Mouse (Mus musculus): ENCODE results near the gene Nr3c2. TPM values are rescaled to one million over a fixed set of nuclear protein-coding genes. Genes with fewer than 3 reads are reported as not detected.

Gene Nr3c2
- polyA plus RNA-seq, 1 experiment from 2014 or later, result 5.6 TPM

GRCm38 (mm10) chr8:77250094-77250493 is 350.9 kb downstream of the Nr3c2 start:
- no peak for ATAC-seq
- H3K9ac ChIP-seq, result no peak overlapping the region
- peaks cover 26% of the 10 kb centered on the region for H3K36me3 ChIP-seq
- no peak overlapping the region for H3K4me3 ChIP-seq (replicated peaks)
- no peak overlapping the region for H3K4me2 ChIP-seq (replicated peaks)
- no peaks in the 10 kb centered on the region for H3K9me3 ChIP-seq
- 89% methylated on average over 3 of the region's 3 CpGs for WGBS
- H3K4me1 ChIP-seq (replicated peaks), result no peaks in the 10 kb centered on the region
- no peak overlapping the region for H3K27ac ChIP-seq
- no peaks in the 10 kb centered on the region for H3K27me3 ChIP-seq (replicated peaks)

GRCm38 (mm10) chr8:77251134-77251533 is 351.9 kb downstream of the Nr3c2 start:
- Histone ChIP-seq H3K4me3 (replicated peaks) (no peak overlapping the region), H3K27me3 (replicated peaks) (no peaks in the 10 kb centered on the region), H3K9ac (no peak overlapping the region), H3K9me3 (no peaks in the 10 kb centered on the region), H3K36me3 (peaks cover 26% of the 10 kb centered on the region), H3K4me1 (replicated peaks) (no peaks in the 10 kb centered on the region), H3K4me2 (replicated peaks) (no peak overlapping the region), H3K27ac (no peak overlapping the region)
- peak; percentile 83 for ATAC-seq
- WGBS, result 85% methylated on average over 5 of the region's 5 CpGs

- Histone ChIP-seq H3K9ac (no peak overlapping the region), H3K4me2 (replicated peaks) (no peak overlapping the region), H3K27ac (no peak overlapping the region), H3K4me3 (replicated peaks) (no peak overlapping the region), H3K9me3 (no peaks in the 10 kb centered on the region), H3K4me1 (replicated peaks) (no peaks in the 10 kb centered on the region), H3K36me3 (peaks cover 22% of the 10 kb centered on the region), H3K27me3 (replicated peaks) (no peaks in the 10 kb centered on the region)
- 71% methylated on average over 5 of the region's 5 CpGs for WGBS
- ATAC-seq, result no peak
These were observed 355.2 kb downstream of the Nr3c2 start for GRCm38 (mm10) chr8:77254466-77254865.

- 94% methylated on average over 5 of the region's 5 CpGs for WGBS
- Histone ChIP-seq H3K9me3 (no peaks in the 10 kb centered on the region), H3K36me3 (peaks cover 11% of the 10 kb centered on the region), H3K4me2 (replicated peaks) (no peak overlapping the region), H3K27ac (no peak overlapping the region), H3K4me3 (replicated peaks) (no peak overlapping the region), H3K27me3 (replicated peaks) (no peaks in the 10 kb centered on the region), H3K9ac (no peak overlapping the region), H3K4me1 (replicated peaks) (no peaks in the 10 kb centered on the region)
- ATAC-seq, result no peak
These were observed 357.3 kb downstream of the Nr3c2 start for GRCm38 (mm10) chr8:77256450-77257084.

GRCm38 (mm10) chr8:77257085-77257451 is 357.8 kb downstream of the Nr3c2 start:
- no peak overlapping the region for H3K9ac ChIP-seq
- 94% methylated on average over 12 of the region's 12 CpGs for WGBS
- no peaks in the 10 kb centered on the region for H3K9me3 ChIP-seq
- no peak overlapping the region for H3K27ac ChIP-seq
- H3K4me2 ChIP-seq (replicated peaks), result no peak overlapping the region
- no peak overlapping the region for H3K4me3 ChIP-seq (replicated peaks)
- H3K27me3 ChIP-seq (replicated peaks), result no peaks in the 10 kb centered on the region
- no peak for ATAC-seq
- H3K4me1 ChIP-seq (replicated peaks), result no peaks in the 10 kb centered on the region
- H3K36me3 ChIP-seq, result peaks cover 11% of the 10 kb centered on the region

GRCm38 (mm10) chr8:77261215-77261614 is 362.0 kb downstream of the Nr3c2 start:
- Histone ChIP-seq H3K4me1 (replicated peaks) (no peaks in the 10 kb centered on the region), H3K4me3 (replicated peaks) (no peak overlapping the region), H3K27me3 (replicated peaks) (no peaks in the 10 kb centered on the region), H3K27ac (no peak overlapping the region), H3K4me2 (replicated peaks) (no peak overlapping the region), H3K36me3 (peaks cover 7% of the 10 kb centered on the region), H3K9ac (no peak overlapping the region), H3K9me3 (no peaks in the 10 kb centered on the region)
- ATAC-seq, result peak; percentile 72
- 71% methylated on average over 6 of the region's 6 CpGs for WGBS

- H3K36me3 ChIP-seq, result peaks cover 6% of the 10 kb centered on the region; the same call in 1 of the 2 replicates
- no peak for ATAC-seq
- no peak overlapping the region for H3K9ac ChIP-seq
- no peak overlapping the region for H3K27ac ChIP-seq
- 58% methylated on average over 12 of the region's 12 CpGs for WGBS
- no peaks in the 10 kb centered on the region for H3K27me3 ChIP-seq (replicated peaks)
- H3K4me2 ChIP-seq (replicated peaks), result no peak overlapping the region
- H3K4me1 ChIP-seq (replicated peaks), result no peaks in the 10 kb centered on the region
- H3K9me3 ChIP-seq, result no peaks in the 10 kb centered on the region
- no peak overlapping the region for H3K4me3 ChIP-seq (replicated peaks)
These were observed 363.2 kb downstream of the Nr3c2 start for GRCm38 (mm10) chr8:77262216-77263009.

- Histone ChIP-seq H3K9me3 (no peaks in the 10 kb centered on the region), H3K36me3 (peaks cover 3% of the 10 kb centered on the region; the same call in 1 of the 2 replicates), H3K27ac (no peak overlapping the region), H3K4me2 (replicated peaks) (no peak overlapping the region), H3K9ac (no peak overlapping the region), H3K27me3 (replicated peaks) (no peaks in the 10 kb centered on the region), H3K4me1 (replicated peaks) (peaks cover 4% of the 10 kb centered on the region; the same call in 1 of the 2 replicates), H3K4me3 (replicated peaks) (no peak overlapping the region)
- WGBS, result 31% methylated on average over 1 of the region's 1 CpGs
- no peak for ATAC-seq
These were observed 368.7 kb downstream of the Nr3c2 start for GRCm38 (mm10) chr8:77267941-77268405.

GRCm38 (mm10) chr8:77272136-77272535 is 372.9 kb downstream of the Nr3c2 start:
- no peak overlapping the region for H3K27ac ChIP-seq
- WGBS, result 91% methylated on average over 6 of the region's 6 CpGs

GRCm38 (mm10) chr8:77275571-77275970 is 376.3 kb downstream of the Nr3c2 start:
- WGBS, result 81% methylated on average over 5 of the region's 5 CpGs
- Histone ChIP-seq H3K4me2 (replicated peaks) (no peak overlapping the region), H3K9ac (no peak overlapping the region), H3K4me1 (replicated peaks) (no peaks in the 10 kb centered on the region), H3K27ac (no peak overlapping the region), H3K27me3 (replicated peaks) (no peaks in the 10 kb centered on the region), H3K4me3 (replicated peaks) (no peak overlapping the region), H3K9me3 (no peaks in the 10 kb centered on the region), H3K36me3 (0 out of 2 replicates have a peak, but pooled peaks cover 4% of the 10 kb centered on the region)
- ATAC-seq, result no peak

More at GRCm38 (mm10) chr8:77272136-77272535, 372.9 kb downstream of the Nr3c2 start:
- ATAC-seq, result no peak
- Histone ChIP-seq H3K9ac (no peak overlapping the region), H3K36me3 (peaks cover 7% of the 10 kb centered on the region; the same call in 1 of the 2 replicates), H3K27me3 (replicated peaks) (no peaks in the 10 kb centered on the region), H3K9me3 (no peaks in the 10 kb centered on the region), H3K4me1 (replicated peaks) (peaks cover 4% of the 10 kb centered on the region; the same call in 1 of the 2 replicates), H3K4me2 (replicated peaks) (no peak overlapping the region), H3K4me3 (replicated peaks) (no peak overlapping the region)

- ATAC-seq, result no peak
- Histone ChIP-seq H3K4me2 (replicated peaks) (no peak overlapping the region), H3K27me3 (replicated peaks) (no peaks in the 10 kb centered on the region), H3K9me3 (no peaks in the 10 kb centered on the region), H3K4me3 (replicated peaks) (no peak overlapping the region), H3K4me1 (replicated peaks) (no peaks in the 10 kb centered on the region), H3K27ac (no peak overlapping the region), H3K9ac (no peak overlapping the region), H3K36me3 (0 out of 2 replicates have a peak, but pooled peaks cover 4% of the 10 kb centered on the region)
- WGBS, result 70% methylated on average over 10 of the region's 10 CpGs
These were observed 377.6 kb downstream of the Nr3c2 start for GRCm38 (mm10) chr8:77276827-77277226.

GRCm38 (mm10) chr8:77278246-77278645 is 379.0 kb downstream of the Nr3c2 start:
- H3K36me3 ChIP-seq, result 0 out of 2 replicates have a peak, but pooled peaks cover 4% of the 10 kb centered on the region
- H3K4me1 ChIP-seq (replicated peaks), result no peaks in the 10 kb centered on the region
- 89% methylated on average over 4 of the region's 4 CpGs for WGBS
- no peak overlapping the region for H3K27ac ChIP-seq
- H3K27me3 ChIP-seq (replicated peaks), result no peaks in the 10 kb centered on the region
- no peak overlapping the region for H3K4me2 ChIP-seq (replicated peaks)
- no peaks in the 10 kb centered on the region for H3K9me3 ChIP-seq
- no peak overlapping the region for H3K9ac ChIP-seq
- ATAC-seq, result no peak
- H3K4me3 ChIP-seq (replicated peaks), result no peak overlapping the region
